Mouse (Mus musculus): Measurements from ENCODE around the gene Cdkl4. TPM values are rescaled to one million over a fixed set of nuclear protein-coding genes. Genes with fewer than 3 reads are reported as not detected.
"Not testable (repeated sequence)": the region's sequence is repeated elsewhere in the genome, so short reads cannot be mapped to it uniquely, and the experiment has no call there.

Gene Cdkl4
- polyA plus RNA-seq, 1 experiment from 2014 or later, result 0.49 TPM

DNA sequence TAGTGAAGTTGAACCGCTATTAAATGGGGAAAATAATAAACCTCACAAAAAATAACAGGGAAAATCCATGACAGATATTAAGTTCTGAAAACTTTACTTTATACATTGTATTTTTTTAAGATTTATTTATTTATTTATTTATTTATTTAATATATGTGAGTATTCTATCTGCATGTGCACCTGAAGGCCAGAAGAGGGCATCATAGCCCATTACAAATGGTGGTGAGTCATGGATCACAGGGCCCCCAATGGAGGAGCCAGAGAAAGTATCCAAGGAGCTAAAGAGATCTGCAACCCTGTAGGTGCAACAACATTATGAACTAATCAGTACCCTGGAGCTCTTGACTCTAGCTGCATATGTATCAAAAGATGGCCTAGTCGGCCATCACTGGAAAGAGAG is 7.9 kb downstream of the Cdkl4 start:
- not testable (repeated sequence) for H3K27me3 ChIP-seq (ENCODE audit: control insufficient read depth, insufficient read depth, low read length); H3K4me2 ChIP-seq (replicated peaks; ENCODE audit: low read depth, low read length); ATAC-seq (ENCODE audit: low FRiP score, low TSS enrichment); H3K9ac ChIP-seq (ENCODE audit: low read depth, low read length); H3K27ac ChIP-seq (ENCODE audit: low read depth, low read length); H3K4me1 ChIP-seq (ENCODE audit: control insufficient read depth, insufficient read depth, low read length); H3K36me3 ChIP-seq (ENCODE audit: control insufficient read depth, insufficient read depth, low read length); H3K9me3 ChIP-seq (ENCODE audit: control insufficient read depth, low read length); H3K4me3 ChIP-seq (ENCODE audit: low read length)
- 98% methylated on average over 1 of the region's 2 CpGs for WGBS

DNA sequence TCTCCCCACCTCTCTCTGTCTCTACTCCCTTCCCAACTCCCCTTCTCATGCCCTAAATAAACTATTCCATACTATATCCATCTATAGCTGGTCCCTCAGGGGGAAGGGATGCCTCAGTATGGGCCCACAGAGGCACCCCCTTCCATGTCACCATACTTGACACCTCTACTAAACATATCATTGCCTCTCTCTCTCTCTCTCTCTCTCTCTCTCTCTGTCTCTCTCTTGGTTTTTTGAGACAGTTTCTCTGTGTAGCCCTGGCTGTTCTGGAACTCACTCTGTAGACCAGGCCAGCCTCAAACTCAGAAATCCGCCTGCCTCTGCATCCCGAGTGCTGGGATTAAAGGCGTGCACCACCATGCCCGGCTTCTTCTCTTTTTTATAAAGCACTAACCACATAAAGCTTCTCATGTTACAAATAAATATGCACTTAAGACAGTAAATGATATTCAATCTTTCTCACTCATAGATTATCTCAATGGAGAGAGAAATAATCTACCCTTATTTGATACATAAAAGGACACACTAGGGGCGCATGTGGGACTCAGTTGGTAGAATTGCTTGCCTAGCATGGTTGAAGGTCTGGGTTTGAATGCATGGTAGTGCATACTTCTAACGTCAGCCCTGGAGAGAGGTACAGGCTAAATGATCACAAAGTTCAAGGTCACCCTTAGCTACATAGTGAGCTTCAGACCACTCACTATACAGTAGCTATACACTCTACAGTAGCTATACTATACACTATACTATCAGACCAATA is 8.6 kb downstream of the Cdkl4 start:
- no peak overlapping the region for H3K27ac ChIP-seq (ENCODE audit: low read depth, low read length)
- ATAC-seq (ENCODE audit: low FRiP score, low TSS enrichment), result no peak
- H3K36me3 ChIP-seq (ENCODE audit: control insufficient read depth, insufficient read depth, low read length), result no peaks in the 10 kb centered on the region
- H3K4me2 ChIP-seq (replicated peaks; ENCODE audit: low read depth, low read length), result no peak overlapping the region
- no peaks in the 10 kb centered on the region for H3K9me3 ChIP-seq (ENCODE audit: control insufficient read depth, low read length)
- no peak overlapping the region for H3K4me3 ChIP-seq (ENCODE audit: low read length)
- H3K9ac ChIP-seq (ENCODE audit: low read depth, low read length), result no peak overlapping the region
- H3K27me3 ChIP-seq (ENCODE audit: control insufficient read depth, insufficient read depth, low read length), result no peaks in the 10 kb centered on the region
- WGBS, result 90% methylated on average over 6 of the region's 6 CpGs
- H3K4me1 ChIP-seq (ENCODE audit: control insufficient read depth, insufficient read depth, low read length), result no peaks in the 10 kb centered on the region

DNA sequence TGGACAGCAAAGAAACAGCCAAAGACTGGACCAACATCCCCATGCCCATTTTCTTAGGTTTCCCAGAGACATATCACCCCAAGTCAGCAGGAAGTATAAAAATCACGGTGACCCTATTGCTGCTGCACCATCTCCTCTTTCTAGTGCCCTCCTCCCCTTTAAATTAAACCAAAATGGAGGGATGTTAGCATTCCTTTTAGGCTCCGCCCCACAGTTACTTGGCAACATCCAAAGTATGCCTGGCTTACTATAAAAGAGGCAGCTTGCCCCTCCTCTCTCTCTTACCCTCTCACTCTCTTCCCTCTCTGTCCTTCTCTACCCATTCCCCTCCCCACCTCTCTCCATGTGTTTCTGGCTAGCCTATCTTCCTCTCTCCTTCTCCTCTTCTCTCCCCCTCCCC is 9.2 kb downstream of the Cdkl4 start:
- Histone ChIP-seq H3K27me3 (ENCODE audit: control insufficient read depth, insufficient read depth, low read length) (no peaks in the 10 kb centered on the region), H3K4me2 (replicated peaks; ENCODE audit: low read depth, low read length) (no peak overlapping the region), H3K36me3 (ENCODE audit: control insufficient read depth, insufficient read depth, low read length) (no peaks in the 10 kb centered on the region), H3K27ac (ENCODE audit: low read depth, low read length) (no peak overlapping the region), H3K4me3 (ENCODE audit: low read length) (no peak overlapping the region), H3K9ac (ENCODE audit: low read depth, low read length) (no peak overlapping the region), H3K9me3 (ENCODE audit: control insufficient read depth, low read length) (no peaks in the 10 kb centered on the region), H3K4me1 (ENCODE audit: control insufficient read depth, insufficient read depth, low read length) (no peaks in the 10 kb centered on the region)
- WGBS, result 87% methylated on average over 2 of the region's 2 CpGs
- no peak for ATAC-seq (ENCODE audit: low FRiP score, low TSS enrichment)

DNA sequence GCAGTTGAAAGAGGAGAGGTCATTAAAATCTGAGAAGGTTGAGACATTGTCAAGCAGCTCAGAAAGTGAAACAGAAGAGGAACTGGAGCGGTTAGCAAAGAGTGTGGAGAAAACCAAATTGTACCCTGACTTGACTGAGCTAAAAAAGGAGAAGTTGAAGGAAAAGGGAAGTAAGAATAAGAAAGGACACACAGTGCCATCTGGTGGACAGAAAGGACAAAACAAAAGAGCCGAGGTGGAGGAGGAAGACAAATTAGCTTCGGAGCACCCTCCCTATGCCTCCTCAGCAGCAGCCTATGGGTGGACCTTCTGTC is 13.0 kb downstream of the Cdkl4 start:
- 80% methylated on average over 3 of the region's 3 CpGs for WGBS
- no peak overlapping the region for H3K4me2 ChIP-seq (replicated peaks; ENCODE audit: low read depth, low read length)
- no peaks in the 10 kb centered on the region for H3K4me1 ChIP-seq (ENCODE audit: control insufficient read depth, insufficient read depth, low read length)
- no peak overlapping the region for H3K27ac ChIP-seq (ENCODE audit: low read depth, low read length)
- H3K4me3 ChIP-seq (ENCODE audit: low read length), result no peak overlapping the region
- no peak for ATAC-seq (ENCODE audit: low FRiP score, low TSS enrichment)
- no peak overlapping the region for H3K9ac ChIP-seq (ENCODE audit: low read depth, low read length)
- no peaks in the 10 kb centered on the region for H3K36me3 ChIP-seq (ENCODE audit: control insufficient read depth, insufficient read depth, low read length)
- no peaks in the 10 kb centered on the region for H3K27me3 ChIP-seq (ENCODE audit: control insufficient read depth, insufficient read depth, low read length)
- H3K9me3 ChIP-seq (ENCODE audit: control insufficient read depth, low read length), result no peaks in the 10 kb centered on the region

DNA sequence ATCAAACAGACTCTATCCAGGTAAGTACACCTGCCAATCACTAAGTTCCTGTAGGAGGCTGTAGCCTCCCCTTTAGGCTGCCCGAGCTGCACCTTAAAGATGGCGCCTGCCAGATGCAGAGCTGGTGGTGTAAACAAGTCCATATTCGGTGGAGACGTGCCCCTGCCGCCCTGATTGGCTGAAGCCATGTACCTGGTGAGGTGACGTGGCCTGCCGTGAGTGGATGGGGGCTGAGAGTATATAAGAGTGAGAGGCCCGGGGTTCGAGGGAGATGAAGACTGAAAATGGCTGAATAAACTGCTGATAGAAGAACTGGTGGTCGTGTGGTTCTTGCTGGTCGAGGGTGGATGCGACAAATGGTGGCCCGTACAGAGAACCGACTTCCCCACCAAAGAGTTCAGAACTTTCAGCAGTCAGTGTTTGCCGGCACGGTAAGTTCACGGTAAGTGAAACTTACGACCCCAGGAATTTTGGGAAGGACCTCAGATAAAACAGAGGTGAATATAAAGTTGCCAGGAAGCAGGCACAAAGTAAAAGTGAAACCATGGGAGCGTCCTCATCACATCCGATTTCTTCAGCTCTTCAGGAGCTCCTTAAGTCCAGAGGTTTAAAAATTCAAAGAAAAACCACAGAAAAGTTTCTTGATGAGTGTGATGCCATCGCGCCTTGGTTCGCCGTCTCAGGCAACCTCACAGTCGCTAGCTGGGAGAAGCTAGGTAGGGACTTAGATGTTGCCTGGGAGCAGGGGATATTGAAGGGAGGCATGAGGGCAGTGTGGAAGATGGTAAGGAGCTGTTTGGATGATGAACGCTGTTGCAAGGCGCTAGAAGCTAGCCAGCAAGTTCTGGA is 13.6 kb downstream of the Cdkl4 start:
- H3K4me3 ChIP-seq (ENCODE audit: low read length), result not testable (repeated sequence)

DNA sequence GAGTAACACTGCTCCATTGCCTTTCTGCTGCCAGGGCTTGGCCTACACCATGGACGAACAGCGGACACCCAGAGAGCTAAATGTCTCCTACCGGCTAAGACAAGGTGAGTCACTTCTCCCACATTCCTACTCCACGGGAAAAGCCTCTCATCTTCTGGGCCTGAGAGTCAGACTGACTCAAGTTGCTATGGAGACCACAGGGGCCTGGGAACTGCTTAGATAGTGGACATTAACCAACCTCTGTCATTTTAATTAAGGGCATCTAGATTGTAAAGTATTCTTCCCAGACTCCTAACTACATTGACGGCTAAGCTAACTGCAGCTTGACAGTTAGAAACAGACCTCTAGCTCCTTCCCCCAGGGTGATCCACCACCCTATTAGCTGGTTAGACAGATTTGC is 14.8 kb downstream of the Cdkl4 start:
- Histone ChIP-seq H3K4me1 (ENCODE audit: control insufficient read depth, insufficient read depth, low read length) (no peaks in the 10 kb centered on the region), H3K27me3 (ENCODE audit: control insufficient read depth, insufficient read depth, low read length) (no peaks in the 10 kb centered on the region), H3K27ac (ENCODE audit: low read depth, low read length) (no peak overlapping the region), H3K9ac (ENCODE audit: low read depth, low read length) (no peak overlapping the region), H3K4me3 (ENCODE audit: low read length) (no peak overlapping the region), H3K4me2 (replicated peaks; ENCODE audit: low read depth, low read length) (no peak overlapping the region), H3K36me3 (ENCODE audit: control insufficient read depth, insufficient read depth, low read length) (no peaks in the 10 kb centered on the region), H3K9me3 (ENCODE audit: control insufficient read depth, low read length) (no peaks in the 10 kb centered on the region)
- ATAC-seq (ENCODE audit: low FRiP score, low TSS enrichment), result no peak
- WGBS, result 78% methylated on average over 5 of the region's 5 CpGs

More for the DNA sequence above, 13.6 kb downstream of the Cdkl4 start:
- H3K27ac ChIP-seq (ENCODE audit: low read depth, low read length); H3K9me3 ChIP-seq (ENCODE audit: control insufficient read depth, low read length); H3K4me2 ChIP-seq (replicated peaks; ENCODE audit: low read depth, low read length); ATAC-seq (ENCODE audit: low FRiP score, low TSS enrichment); H3K36me3 ChIP-seq (ENCODE audit: control insufficient read depth, insufficient read depth, low read length); H3K9ac ChIP-seq (ENCODE audit: low read depth, low read length); H3K4me1 ChIP-seq (ENCODE audit: control insufficient read depth, insufficient read depth, low read length); H3K27me3 ChIP-seq (ENCODE audit: control insufficient read depth, insufficient read depth, low read length): not testable (repeated sequence)
- WGBS, result 95% methylated on average over 27 of the region's 27 CpGs

DNA sequence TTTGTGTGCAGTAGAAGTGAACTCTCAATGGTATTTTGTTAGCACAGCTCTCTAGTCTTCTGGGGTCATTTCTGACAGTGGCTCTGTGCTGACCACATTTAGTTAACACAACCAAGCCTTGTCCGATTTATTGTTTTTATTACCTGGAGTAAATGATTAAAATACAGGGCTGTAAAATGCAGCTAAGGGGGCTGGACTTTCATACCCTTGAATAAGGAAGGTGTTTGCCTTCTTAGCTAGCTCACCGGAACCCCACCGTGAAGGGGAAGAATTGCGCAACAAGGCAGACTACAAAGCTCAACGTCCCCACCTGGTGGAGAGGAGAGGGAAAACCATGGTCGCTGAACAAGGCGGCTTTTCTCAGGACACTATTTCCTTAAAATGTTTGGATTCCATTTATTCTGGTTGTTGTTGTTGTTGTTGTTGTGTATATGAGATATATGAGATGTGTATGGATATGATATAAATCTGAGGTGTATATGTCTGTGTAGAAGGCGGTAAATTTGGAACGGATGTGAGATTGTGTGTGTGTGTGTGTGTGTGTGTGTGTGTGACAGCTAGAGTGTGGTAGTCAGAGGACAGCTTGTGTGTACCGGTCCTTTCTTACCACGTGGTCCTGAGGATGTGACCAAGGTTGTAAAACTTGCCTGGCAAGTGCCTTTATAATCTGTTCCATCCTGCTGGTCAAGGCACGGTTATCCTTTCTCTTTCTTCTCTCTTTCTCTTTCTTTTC is 16.8 kb downstream of the Cdkl4 start:
- H3K27me3 ChIP-seq (ENCODE audit: control insufficient read depth, insufficient read depth, low read length), result no peaks in the 10 kb centered on the region
- H3K36me3 ChIP-seq (ENCODE audit: control insufficient read depth, insufficient read depth, low read length), result no peaks in the 10 kb centered on the region
- WGBS, result 22% methylated on average over 12 of the region's 12 CpGs
- peak; percentile 66; the same call in 1 of the 2 replicates for ATAC-seq (ENCODE audit: low FRiP score, low TSS enrichment)
- H3K27ac ChIP-seq (ENCODE audit: low read depth, low read length), result no peak overlapping the region
- H3K9me3 ChIP-seq (ENCODE audit: control insufficient read depth, low read length), result no peaks in the 10 kb centered on the region
- no peak overlapping the region for H3K9ac ChIP-seq (ENCODE audit: low read depth, low read length)
- H3K4me3 ChIP-seq (ENCODE audit: low read length), result no peak overlapping the region; the same call in 1 of the 2 replicates
- no peaks in the 10 kb centered on the region for H3K4me1 ChIP-seq (ENCODE audit: control insufficient read depth, insufficient read depth, low read length)
- H3K4me2 ChIP-seq (replicated peaks; ENCODE audit: low read depth, low read length), result no peak overlapping the region

DNA sequence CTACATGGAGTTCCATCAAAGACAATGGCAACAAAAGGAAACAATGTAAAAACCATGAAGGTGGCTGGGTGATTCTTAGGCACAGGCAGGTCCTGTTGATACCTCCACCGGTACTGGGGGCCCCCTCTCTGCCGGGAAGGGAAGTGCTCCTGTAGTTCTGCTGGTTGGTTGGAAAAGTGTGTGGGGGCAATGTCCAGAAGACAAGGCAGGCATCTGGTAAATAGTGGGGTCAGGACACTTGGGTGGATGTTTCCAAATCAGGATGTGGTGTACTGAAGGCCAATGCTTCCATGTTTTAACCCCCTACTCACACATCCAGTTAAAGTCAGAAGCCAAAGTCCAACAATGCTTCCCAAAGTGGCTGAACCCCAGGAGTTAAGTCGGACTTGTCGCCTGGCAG is 17.9 kb downstream of the Cdkl4 start:
- Histone ChIP-seq H3K27ac (ENCODE audit: low read depth, low read length) (no peak overlapping the region), H3K4me2 (replicated peaks; ENCODE audit: low read depth, low read length) (no peak overlapping the region), H3K9ac (ENCODE audit: low read depth, low read length) (no peak overlapping the region), H3K4me3 (ENCODE audit: low read length) (no peak overlapping the region), H3K36me3 (ENCODE audit: control insufficient read depth, insufficient read depth, low read length) (no peaks in the 10 kb centered on the region), H3K27me3 (ENCODE audit: control insufficient read depth, insufficient read depth, low read length) (no peaks in the 10 kb centered on the region), H3K9me3 (ENCODE audit: control insufficient read depth, low read length) (no peaks in the 10 kb centered on the region), H3K4me1 (ENCODE audit: control insufficient read depth, insufficient read depth, low read length) (no peaks in the 10 kb centered on the region)
- WGBS, result 83% methylated on average over 4 of the region's 4 CpGs
- no peak for ATAC-seq (ENCODE audit: low FRiP score, low TSS enrichment)

DNA sequence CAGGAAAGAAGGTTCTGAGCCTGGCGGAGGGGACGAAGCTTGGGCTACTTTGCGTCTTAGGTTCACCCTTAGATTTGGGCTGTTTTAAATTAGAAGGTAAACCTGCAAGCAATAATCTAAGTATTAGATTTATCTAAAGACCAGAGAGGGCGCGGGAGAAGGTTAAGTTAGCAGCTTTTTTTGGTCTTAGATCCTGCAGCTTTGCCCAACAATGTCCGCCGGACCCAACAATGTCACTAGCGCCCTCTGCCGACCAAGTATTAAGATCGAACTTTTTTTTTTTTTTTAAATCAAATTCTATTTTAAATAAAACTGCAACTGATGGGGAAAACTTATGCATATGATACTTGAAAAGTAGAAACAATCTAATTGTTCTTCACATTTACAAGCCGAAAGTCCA is 18.6 kb downstream of the Cdkl4 start:
- Histone ChIP-seq H3K4me3 (ENCODE audit: low read length) (no peak overlapping the region), H3K9ac (ENCODE audit: low read depth, low read length) (no peak overlapping the region), H3K27me3 (ENCODE audit: control insufficient read depth, insufficient read depth, low read length) (no peaks in the 10 kb centered on the region), H3K4me1 (ENCODE audit: control insufficient read depth, insufficient read depth, low read length) (0 out of 2 replicates have a peak, but pooled peaks cover 1% of the 10 kb centered on the region), H3K27ac (ENCODE audit: low read depth, low read length) (no peak overlapping the region), H3K4me2 (replicated peaks; ENCODE audit: low read depth, low read length) (no peak overlapping the region), H3K36me3 (ENCODE audit: control insufficient read depth, insufficient read depth, low read length) (no peaks in the 10 kb centered on the region), H3K9me3 (ENCODE audit: control insufficient read depth, low read length) (no peaks in the 10 kb centered on the region)
- WGBS, result 45% methylated on average over 11 of the region's 11 CpGs
- no peak for ATAC-seq (ENCODE audit: low FRiP score, low TSS enrichment)
